Mouse (Mus musculus) layer of hippocampus, adult 9-11 months (tissue): ENCODE measurements at regions not wholly inside any gene's neighbourhood (a gene's known extent, or its start where the extent isn't known, plus 50 kb on each side); places are given as distances from the start of the nearest gene placed in this dataset.

Source experiments
- DNase-seq: peaks from one replicate; pipeline ENCODE4 v3.0.0; 2022

DNA sequence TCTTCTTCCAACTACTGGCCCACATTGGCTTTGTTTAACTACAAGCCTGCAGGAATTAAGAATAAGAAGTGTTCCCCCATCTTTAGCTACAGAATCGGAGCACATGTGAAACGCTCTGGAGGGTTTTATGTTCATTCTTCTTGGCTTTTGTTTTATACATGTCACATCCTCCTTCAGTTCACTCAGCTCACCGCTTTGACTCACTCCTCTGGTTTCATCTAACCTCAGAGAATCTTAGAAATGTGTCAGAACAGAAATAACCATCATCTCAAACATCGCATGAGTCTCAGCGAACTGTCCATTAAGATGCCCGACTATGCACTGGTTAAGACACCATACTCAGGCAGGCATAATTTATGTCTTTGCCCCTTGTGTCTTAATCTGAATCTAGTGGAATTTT, 255.1 kb upstream of the Gm765 start:
- DNase-seq = no peak

DNA sequence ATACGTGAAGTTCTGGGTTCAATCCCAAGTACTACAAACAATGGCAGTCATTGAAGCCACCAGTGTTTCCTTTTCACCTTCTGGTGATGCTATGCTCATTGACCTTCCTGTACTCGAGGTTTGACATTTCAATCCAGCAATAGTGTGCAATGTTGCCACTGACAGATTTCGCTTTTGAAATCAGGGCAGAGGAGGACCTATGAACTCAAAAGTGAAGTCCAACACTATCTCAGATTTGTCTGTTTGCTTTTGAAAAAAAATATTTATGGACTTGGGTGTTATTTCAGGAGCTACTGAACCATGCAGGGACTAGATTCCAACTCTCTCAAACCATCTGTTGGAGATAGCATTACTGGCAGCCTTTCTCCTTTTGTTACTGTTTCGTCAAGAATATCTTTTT, 248.4 kb upstream of the Gm765 start:
- DNase-seq = peak; percentile 7

DNA sequence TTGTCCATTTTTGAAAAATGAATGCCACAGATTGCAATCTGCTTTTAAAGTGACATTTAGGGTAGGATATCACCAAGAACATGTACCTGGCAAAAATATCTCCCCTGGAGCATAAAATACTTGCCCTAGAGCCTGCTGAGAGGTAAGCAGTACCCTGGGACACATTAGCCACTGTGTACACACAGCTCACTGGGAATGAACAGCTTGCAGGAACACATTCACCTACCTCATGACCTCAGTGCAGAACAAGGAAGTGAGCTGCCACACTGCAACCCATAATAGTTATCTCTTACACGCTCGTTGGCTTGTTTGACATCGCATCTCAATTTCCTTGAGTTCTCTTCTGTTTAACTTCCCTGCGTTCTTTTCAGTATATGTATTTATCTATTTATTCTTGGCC, 246.4 kb upstream of the Gm765 start:
- no peak for DNase-seq

DNA sequence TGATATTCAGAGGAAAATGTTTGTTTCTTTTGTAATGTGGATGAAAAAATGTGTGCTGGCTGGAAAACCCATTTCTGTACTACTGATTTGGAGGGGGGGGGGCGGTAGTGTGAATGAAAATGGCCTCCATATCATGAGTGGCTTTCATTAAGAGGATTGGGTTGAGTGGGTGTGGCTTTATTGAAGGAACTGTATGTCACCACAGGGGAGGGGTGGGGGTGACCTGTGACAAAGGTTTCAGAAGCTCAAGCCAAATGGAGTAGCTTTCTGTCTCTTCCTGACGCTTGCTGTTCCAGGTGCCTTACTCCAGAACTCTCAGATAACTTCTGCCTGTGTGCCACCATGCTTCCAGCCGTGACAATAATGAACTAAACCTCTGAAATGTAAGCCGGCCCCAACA, 242.0 kb upstream of the Gm765 start:
- DNase-seq = no peak

DNA sequence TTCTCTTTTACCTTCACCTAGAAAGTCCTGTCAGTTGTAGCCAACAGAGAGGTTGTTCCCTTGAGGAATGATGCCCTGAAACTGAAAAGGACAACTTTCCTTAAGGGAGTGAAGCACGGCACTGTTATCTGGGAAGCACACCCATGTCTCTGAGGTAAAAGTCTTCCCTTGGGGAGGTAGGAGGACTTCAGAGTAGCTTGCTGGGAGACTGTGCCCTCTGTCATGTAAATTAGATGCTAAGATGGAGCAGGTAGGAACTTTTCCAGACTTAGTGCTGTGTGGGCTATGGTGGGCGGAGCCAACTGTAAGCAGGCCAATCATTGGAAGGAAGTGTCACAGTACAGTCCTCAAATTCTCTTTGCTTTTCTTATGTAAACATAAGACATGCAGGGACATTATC, 240.3 kb upstream of the Gm765 start:
- DNase-seq = no peak

DNA sequence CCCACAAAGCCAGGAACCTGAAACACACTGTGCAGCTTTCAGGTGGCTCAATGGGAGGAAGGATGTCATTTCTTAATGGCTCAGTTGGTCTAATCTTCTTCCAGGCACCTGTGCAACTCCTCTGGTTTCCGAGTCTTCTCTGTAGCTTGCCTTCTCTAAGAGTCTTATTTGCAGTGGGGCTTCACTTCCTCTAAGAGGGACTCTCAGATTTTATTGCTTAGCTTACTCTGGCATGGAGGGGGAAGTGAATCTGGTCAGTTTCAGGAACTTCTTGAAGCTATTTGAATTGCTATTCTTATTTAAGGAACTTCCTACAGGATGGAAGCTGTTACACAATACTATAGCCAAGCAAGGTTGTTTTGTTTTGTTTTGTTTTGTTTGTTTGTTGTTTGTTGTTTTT, 232.7 kb upstream of the Gm765 start:
- no peak for DNase-seq

DNA sequence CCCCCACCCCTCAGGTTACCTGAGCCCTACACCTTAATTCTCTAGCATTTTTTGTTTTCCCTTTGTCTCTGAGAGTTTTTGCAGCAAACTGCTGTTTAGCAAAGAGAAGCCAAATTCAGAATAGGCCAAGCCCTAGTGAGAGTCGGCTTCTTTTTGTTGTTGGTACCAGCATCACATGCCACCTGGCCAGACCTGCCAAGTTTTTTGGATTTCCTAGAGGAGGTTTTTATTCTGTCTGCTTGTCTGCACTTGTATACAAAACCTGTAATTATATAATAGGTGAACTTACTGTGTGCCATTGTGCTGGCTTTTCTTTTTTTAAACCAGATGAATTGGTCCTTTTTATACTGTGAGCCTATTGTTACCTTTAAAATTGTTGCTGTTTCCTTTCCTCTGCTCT, 213.1 kb upstream of the Gm765 start:
- DNase-seq = no peak

DNA sequence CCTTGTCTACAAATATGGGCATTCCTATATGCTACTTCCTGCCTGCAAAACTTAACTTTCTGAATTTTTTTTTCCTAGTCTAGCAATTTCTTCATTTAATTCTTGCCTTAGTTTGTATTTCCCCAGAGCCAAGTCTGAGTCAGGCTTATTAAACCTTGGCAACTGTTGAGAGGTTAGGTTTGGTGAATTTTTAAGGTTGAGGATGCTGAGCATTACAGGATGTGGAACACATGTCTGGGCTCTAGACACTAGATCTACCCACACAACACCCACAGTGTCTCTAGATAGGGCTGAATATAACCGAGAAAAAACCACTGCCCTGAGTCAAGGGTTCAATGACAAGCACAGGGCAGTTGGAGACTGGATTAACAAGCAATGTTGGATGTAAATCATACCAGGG, 211.4 kb upstream of the Gm765 start:
- no peak for DNase-seq

DNA sequence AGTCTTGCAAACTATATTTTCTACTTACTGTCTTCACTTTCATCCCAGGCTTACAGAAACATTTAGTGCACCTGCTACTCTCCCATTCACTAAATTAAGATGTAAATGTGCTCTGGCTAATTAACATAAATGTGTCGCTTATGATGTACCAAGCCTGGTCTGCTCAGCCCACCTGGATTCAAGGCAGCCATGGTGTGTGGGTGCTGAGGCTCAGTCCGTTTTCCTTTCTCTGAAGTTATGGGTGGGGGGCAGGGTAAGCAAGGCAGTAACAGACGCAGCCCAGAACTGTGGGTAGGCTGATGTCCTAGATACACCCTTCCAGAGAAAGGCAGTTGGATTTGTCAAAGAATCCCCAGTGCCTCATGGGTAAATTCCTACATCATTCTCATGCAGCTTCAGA, 209.2 kb upstream of the Gm765 start:
- DNase-seq = peak; percentile 15

DNA sequence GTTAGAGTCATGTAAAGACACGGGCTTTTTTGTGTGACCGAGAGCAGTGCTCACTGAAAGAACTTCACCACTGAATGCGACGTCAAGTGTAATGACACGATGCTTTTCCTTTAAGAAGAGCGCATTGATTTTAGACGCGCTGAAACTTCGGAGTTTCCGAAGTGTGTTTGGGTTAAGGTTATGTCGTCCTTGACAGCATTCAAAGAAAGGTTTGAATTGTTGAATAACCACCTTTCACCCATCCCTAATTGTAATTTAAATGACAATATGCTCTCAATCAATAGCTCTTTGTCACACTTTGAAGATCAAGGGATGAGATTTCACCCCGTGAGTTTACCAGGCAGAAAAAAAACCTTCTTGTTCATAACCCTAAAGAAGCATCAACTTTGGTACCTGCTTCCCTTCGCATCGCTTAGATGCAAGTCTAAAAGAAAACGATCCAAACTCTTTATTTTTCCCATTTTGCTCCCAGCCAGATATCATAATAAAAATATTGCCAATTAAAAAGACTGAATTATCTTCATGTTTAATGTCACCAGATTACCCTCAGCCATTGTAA, 184.4 kb upstream of the Gm765 start:
- no peak for DNase-seq

DNA sequence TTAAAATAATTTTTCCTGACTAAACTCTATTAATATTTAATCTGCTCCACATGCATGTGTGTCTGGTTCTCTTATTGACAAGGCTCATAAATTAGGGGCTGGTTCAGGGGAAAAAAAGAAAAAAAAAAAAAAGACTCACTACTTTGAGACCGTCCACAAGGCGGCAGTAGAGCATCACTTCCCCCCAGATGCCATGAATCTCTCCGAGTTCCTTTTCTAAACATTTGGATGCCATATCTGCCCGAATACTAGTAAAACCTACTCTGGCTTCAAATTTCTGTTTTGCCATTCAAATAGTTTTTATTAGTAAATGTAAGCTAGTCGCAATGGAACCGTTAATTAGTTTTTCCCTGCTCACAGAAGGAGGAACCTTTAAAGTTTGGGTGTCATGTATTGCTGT, 182.7 kb upstream of the Gm765 start:
- DNase-seq = peak; percentile 25

DNA sequence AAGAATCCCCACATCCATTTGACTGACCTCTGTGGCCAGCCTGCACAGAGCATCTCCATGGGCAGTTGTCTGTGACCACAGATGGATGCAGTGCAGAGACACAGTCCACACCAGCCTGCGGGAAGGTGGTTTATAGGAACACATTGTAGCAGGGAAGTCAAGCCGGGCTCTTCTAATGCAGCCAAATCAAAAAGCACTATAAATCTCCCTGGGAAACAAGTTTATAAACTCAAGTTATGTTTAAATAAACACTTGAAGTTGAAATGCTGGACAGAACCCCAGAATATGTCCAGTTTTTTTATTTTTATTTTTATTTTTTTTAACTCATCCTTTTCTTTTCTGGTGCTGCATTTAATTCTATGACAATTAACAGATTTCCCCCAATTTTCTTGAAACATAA, 182.1 kb upstream of the Gm765 start:
- no peak for DNase-seq

DNA sequence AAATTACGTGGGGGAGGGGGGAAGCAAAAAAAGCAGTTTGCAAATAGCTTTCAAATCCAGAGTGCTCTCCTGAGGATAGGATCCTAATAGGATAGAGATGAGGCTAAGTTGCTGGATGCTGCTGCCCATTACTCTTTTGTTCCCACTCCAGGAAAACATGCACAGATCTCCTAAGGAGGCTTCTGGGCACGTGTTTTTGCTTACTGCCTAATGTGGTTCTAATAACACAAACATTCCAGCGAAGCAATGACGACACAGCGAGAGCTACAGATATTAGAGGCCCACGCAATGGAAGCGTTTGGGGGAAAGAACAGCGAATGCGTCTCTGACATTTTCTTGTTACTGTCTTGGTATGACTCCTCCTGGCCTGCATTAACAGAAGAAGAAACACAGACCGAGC, 179.0 kb upstream of the Gm765 start:
- DNase-seq = no peak

DNA sequence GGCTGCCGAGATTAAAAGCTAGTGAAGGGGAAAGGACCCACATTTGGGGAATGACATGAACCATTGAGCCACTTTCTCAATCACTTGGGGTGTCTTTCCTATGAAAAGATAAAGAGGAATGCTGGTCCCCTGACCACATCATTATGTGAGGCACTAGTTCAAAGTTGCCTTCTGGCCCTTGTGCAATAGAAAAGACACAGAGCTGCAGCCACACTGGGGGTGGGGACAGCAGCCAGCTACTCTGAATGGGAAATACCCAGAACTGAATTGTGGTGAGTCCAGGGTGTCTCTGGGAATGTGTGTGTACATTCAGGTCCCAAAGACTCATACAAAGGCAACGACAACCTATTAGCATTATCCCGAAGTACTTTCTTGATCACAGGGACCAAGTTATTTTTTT, 172.3 kb upstream of the Gm765 start:
- no peak for DNase-seq

DNA sequence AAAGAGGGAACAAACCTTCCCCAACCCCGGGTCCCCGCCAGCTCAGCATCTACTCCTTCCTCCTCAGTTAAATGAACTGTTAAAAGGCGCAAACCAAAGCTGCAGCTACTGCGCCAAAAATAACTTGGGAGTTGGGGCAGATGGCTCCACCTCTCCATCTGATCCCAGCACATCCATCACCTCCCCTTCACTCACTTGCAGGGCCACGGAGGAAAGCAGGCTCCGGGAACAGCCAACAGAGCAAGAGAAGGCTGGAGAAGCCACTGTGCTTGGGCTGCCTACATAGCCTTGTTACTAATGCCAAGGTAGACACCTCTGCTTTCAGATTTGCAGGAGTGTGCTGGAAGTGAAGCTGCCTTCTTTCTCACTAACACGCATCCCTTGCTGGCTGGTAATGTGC, 171.8 kb upstream of the Gm765 start:
- DNase-seq = peak; percentile 69

DNA sequence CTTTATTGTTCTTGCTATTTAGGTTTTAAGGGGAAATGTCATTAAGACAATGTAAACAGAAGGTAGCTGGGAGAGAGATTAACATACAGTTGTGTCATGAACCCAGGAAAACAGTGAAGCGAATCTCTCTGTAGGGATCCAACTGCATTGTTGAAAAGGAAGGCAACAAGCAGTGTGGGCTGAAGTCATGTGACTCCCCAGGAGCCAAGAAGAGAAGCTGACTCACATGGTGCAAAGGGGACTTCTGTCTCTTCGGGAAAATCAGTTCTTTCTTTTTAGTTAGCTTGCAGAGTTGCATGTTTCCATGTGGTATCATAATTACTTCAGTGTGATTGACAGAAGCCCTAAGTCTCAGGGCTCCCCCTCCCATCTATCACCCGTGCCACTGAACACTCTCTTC, 170.7 kb upstream of the Gm765 start:
- DNase-seq = no peak

DNA sequence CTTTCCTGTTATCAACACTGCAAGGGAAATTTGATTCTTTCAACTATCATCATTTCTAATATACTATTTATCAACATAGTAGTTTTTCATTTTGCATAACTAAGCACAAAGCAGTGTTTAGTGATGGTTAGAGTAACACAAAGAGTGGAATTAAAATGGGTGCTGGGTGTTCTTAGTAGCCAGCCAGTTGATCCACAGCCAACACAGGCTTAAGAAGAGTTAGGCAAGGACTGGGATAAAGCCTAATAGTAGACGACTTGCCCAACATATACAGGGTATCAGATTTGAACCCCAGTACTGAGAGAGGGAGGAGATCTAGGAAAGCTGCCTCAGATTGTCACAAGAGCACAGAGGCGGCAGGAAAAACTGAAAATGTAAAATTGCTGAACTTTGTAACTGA, 160.2 kb upstream of the Gm765 start:
- no peak for DNase-seq

DNA sequence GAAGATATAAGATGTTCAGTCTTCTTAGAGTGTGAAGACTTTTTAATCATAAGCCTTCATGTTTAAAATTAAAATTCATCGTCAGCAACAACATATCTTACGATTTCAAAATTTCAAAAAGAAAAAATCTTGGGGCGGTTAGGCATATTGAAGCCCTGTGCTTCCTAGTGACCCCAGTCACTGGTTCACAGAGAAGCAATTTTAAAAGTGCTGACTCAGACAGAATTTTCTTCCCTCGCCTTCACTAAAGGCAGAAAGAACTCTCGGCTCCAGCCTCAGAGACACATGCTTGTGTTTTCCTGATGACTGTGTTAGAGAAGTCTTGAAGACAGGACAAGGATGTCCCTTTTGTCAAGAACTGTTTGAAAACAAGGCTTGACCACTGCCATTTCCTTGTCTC, 157.2 kb upstream of the Gm765 start:
- DNase-seq = no peak

DNA sequence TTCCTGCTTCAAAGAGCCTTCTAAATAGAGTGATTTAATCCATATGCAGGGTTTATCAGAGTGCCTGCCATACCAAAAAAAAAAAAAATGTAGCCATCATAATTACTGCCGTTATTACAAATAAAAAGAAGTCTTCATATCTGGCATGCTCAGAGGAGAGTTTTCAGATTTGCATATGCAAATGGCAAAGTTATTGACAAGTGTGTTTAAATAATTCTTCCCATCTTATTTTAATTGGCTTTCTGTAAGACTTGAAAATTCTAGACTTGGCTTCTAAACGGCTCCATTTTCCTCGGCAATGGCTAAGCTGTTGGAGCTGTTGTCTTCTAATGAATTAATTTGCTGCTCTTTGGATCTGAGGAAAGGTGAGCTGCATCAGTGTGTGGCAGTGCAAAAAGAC, 144.1 kb upstream of the Gm765 start:
- DNase-seq = no peak

DNA sequence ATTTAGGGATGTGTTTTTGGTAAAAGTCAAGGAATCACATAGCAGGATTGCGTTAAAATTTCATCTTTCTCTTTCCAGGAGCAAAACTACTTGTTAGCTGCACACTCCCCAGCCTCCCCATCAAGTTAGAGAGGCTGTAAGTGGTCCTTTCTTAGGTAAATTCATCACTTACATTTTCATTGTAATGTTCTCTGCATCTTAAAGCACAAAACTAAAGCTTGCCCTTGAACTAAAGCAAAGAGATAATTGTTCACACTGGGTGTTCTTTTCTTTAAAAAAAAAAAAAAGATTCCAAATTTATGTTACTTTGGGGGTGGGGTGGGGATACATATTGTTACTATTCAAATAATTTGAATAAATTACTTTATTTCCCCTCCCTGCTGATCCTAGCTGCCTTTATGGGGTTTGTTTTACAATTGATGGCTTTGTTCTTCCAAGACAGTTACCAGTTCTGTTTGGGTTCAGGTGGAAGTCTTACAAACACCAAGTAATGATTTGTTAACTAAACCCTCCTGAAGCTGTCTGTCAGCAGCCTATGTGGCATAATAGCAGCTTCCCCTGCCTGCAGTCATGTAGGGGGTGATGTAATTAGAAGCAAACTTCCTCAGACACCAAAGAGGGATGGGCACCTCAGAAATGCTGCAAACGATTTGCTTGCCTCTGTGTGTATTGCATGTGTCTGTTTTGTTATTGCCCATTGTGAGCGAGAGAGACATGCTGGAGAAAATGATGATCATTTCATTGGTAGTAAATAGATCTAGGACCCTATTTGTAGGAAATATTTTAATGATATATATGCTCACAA, 141.0 kb upstream of the Gm765 start:
- no peak for DNase-seq

DNA sequence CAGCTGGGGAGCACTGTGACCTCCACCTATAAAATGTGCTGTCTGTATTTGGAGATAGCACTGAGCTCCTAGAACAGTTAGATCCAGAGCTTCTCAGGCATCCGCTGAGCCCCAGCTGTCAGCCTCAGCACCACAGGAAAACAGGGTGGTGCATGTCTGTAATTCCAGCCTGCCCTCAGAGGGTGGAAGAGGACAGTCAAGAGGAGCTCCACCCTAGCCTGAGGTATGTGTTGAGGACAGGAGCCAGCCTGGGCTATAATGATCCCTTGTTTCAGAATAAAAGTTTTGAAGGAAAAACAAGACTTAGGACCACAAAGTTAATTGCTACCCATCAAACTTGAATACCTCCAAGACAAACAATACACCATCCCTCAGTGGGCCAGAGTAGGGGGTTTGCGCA, 139.8 kb upstream of the Gm765 start:
- DNase-seq = no peak

DNA sequence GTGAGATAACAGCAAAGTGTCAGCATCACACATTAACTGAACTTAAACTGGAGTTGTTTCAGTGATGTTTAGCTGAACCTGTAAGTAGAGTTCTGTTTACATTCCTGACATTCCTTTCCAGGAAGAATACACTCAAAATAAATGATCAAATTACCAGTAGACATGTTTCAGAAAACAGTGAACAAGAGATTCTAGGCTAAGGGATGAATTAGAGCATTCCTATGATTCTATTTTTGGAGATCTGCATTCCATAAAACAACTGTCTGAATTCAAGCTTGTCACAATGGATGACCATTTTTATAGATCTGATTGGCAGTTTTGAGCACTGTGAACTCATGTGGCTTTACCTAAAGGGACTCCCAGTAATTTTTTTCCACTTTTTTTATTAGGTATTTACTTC, 125.0 kb upstream of the Gm765 start:
- no peak for DNase-seq

DNA sequence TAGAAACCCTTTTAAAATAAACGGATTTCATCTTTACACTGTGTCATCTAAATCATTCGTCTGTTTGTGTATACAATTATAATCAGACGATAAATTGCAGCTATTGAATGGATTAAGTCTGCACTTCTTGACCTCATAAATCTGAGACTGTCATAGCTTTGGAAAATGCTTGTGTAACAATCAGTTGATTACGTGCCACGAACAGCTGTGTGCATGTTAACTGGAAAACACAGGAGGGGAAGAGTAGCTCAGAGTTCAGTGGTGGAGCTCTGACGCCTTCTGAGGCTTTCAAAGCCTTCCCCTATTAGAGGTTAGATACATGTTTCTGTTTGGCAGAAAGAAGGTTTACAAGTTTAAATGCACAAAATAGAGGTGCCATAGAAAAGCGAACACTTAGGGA, 109.7 kb upstream of the Gm765 start:
- no peak for DNase-seq

DNA sequence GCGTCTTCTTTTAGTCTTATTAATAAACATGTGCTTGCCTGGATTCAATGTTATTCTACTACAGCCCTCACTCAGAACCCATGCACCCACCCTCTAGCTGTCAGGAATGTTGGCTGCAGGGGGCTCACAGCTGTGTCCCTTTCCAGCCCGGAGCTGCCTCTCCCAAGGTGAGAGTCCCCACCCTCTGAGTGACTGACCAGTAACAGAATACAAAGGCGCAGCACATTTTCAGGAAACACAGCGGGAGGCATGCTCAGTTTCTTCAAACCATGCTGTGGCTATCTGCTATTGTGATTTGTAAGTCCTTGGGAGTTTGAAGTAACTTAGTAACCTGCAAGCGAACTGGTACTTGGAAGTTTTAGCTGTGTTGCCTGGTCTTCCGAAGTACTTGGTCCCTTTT, 93.1 kb upstream of the Gm765 start:
- DNase-seq = no peak

DNA sequence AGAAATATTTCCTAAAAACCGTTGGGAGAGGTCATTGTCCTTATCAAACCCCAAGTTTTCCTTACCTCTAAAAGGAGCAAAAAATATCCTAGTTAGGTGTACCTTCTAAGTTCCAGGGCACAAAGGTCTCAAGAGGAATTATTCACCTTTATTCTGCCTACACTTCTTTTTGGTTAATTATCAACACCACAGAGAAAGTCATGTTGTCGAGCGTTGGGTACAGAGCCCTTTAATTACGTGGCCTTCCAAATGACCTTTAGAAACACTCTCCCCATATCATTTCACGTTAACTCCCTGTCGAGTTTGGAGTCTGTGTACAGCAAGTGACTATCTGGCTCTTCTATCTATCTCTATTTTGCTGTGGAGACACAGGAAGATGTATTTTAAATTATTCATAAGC, 90.7 kb upstream of the Gm765 start:
- DNase-seq = no peak
